Mouse (Mus musculus): ENCODE measurements around the gene Cldn22. TPM values are rescaled to one million over a fixed set of nuclear protein-coding genes. Genes with fewer than 3 reads are reported as not detected.
"Not testable (repeated sequence)": the region's sequence is repeated elsewhere in the genome, so short reads cannot be mapped to it uniquely, and the experiment has no call there.

Gene Cldn22
- polyA plus RNA-seq (2017; shearing (Covaris generic)): under 1 TPM in 1 of 2 experiments, not detected in 1; 0.89 TPM

- ATAC-seq: no peak
Observed at GRCm38 (mm10) chr8:47824182-47824581, at the start of gene Cldn22. Gene Cldn22, plus strand, starts transcription at chr8:47824482.

- ATAC-seq: no peak
Observed at GRCm38 (mm10) chr8:47777415-47777814, 46.9 kb upstream of the Cldn22 start.

GRCm38 (mm10) chr8:47779589-47779988 is 44.7 kb upstream of the Cldn22 start:
- ATAC-seq: no peak

GRCm38 (mm10) chr8:47781881-47782280 is 42.4 kb upstream of the Cldn22 start:
- no peak for ATAC-seq

- no peak for ATAC-seq
Observed at GRCm38 (mm10) chr8:47783544-47783943, 40.7 kb upstream of the Cldn22 start.

- no peak for ATAC-seq
Observed at GRCm38 (mm10) chr8:47783944-47784343, 40.3 kb upstream of the Cldn22 start.

GRCm38 (mm10) chr8:47784436-47784835 is 39.8 kb upstream of the Cldn22 start:
- no peak for ATAC-seq

- ATAC-seq: no peak
Observed at GRCm38 (mm10) chr8:47786323-47786722, 38.0 kb upstream of the Cldn22 start.

- ATAC-seq: no peak
Observed at GRCm38 (mm10) chr8:47787705-47788104, 36.6 kb upstream of the Cldn22 start.

- ATAC-seq: no peak
Observed at GRCm38 (mm10) chr8:47791986-47792385, 32.3 kb upstream of the Cldn22 start.

GRCm38 (mm10) chr8:47799438-47799837 is 24.8 kb upstream of the Cldn22 start:
- no peak for ATAC-seq

GRCm38 (mm10) chr8:47802349-47802748 is 21.9 kb upstream of the Cldn22 start:
- ATAC-seq: no peak

GRCm38 (mm10) chr8:47804262-47804661 is 20.0 kb upstream of the Cldn22 start:
- no peak for ATAC-seq

- no peak for ATAC-seq
Observed at GRCm38 (mm10) chr8:47809970-47810665, 14.2 kb upstream of the Cldn22 start.

GRCm38 (mm10) chr8:47810666-47811015 is 13.6 kb upstream of the Cldn22 start:
- no peak for ATAC-seq

- ATAC-seq: no peak
Observed at GRCm38 (mm10) chr8:47811221-47811620, 13.1 kb upstream of the Cldn22 start.

- ATAC-seq: no peak
Observed at GRCm38 (mm10) chr8:47819034-47819433, 5.2 kb upstream of the Cldn22 start.

GRCm38 (mm10) chr8:47820914-47821772 is 3.1 kb upstream of the Cldn22 start:
- no peak for ATAC-seq

- no peak for ATAC-seq
Observed at GRCm38 (mm10) chr8:47821843-47822242, 2.4 kb upstream of the Cldn22 start, which contains the start of gene Cldn24. Gene Cldn24, plus strand, starts transcription at chr8:47822143.

GRCm38 (mm10) chr8:47822541-47822940 is 1.7 kb upstream of the Cldn22 start:
- ATAC-seq: not testable (repeated sequence)

- no peak for ATAC-seq
Observed at GRCm38 (mm10) chr8:47823777-47824176, 505 bp upstream of the Cldn22 start.

- ATAC-seq: no peak
Observed at GRCm38 (mm10) chr8:47825596-47825995, 1.3 kb downstream of the Cldn22 start.

GRCm38 (mm10) chr8:47826911-47827310 is 2.6 kb downstream of the Cldn22 start:
- ATAC-seq: no peak

GRCm38 (mm10) chr8:47832616-47833015 is 8.3 kb downstream of the Cldn22 start:
- ATAC-seq: no peak

All from activated CD4-positive, CD25-positive, alpha-beta regulatory T cell, adult 4 months (primary cell).